Comparison of ENCODE assay signal across 8 mouse cellular contexts in the genomic region with DNA sequence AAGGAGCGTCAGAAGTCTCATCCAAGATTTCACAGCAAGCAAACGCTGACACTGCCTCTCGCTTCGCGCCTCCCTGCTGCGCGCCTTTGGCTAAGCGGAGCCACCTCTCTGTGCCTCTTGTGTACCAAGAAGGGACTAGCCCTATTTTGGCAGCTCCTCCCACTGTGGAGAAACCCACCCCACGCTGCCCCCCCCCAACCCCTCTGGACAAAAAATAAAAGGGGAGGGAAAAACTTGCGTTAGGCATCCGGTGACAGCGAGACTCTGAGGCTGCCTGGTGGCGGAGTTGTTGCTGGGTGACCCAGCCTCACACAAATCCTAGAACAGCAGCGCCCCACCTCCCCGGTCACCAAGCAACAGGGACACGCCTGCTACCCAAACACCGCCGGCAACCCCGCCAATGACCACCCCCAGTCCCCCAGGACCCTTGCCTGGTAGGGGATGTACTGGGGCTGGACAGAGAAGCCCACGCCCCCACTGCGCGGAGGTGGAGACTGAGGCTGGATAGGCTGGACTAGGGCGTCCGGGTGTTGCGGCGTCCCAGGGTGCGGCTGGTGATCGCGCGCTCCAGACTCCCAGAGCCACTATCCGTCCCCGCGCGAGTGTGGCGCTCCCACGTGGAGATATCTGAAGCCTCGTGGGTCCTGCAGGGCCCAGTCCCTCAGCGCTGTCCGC. TPM values are rescaled to one million over a fixed set of nuclear protein-coding genes. Genes with fewer than 3 reads are reported as not detected.
DNase-seq lines count a peak whose midpoint lies in the region; ATAC-seq lines count a peak whose summit lies in the region.

No protein-coding gene starts in this region.

- peak; percentile 74 for ATAC-seq in hindbrain, embryonic 16.5 days
- ATAC-seq in liver, embryonic 16.5 days (ENCODE audit: low read depth) = peak; percentile 70

- peak overlapping the region; percentile 99 for H3K4me2 ChIP-seq in hindbrain, embryonic 16.5 days (ENCODE audit: low read length)
- peak overlapping the region; percentile 83 for H3K4me2 ChIP-seq in liver, embryonic 16.5 days (ENCODE audit: low read depth, low read length)

- peak overlapping the region; percentile 70 for H3K9ac ChIP-seq in hindbrain, embryonic 16.5 days (ENCODE audit: low read depth, low read length)
- peak overlapping the region; percentile 35 for H3K9ac ChIP-seq in liver, embryonic 16.5 days (ENCODE audit: low read depth, low read length)

- peak overlapping the region; percentile 77 for H3K4me3 ChIP-seq in hindbrain, embryonic 16.5 days (ENCODE audit: low read length)
- peak overlapping the region; percentile 69 for H3K4me3 ChIP-seq in liver, embryonic 16.5 days (ENCODE audit: low read depth, low read length)

- H3K9me3 ChIP-seq in hindbrain, embryonic 16.5 days (ENCODE audit: control insufficient read depth, low read length) = no peaks in the 10 kb centered on the region
- no peaks in the 10 kb centered on the region for H3K9me3 ChIP-seq in liver, embryonic 16.5 days (replicated peaks; ENCODE audit: control insufficient read depth, low read length)

- peak overlapping the region; percentile 71 for H3K27ac ChIP-seq in hindbrain, embryonic 16.5 days (ENCODE audit: low read depth, low read length)
- no peak overlapping the region for H3K27ac ChIP-seq in liver, embryonic 16.5 days (ENCODE audit: low read length)

- no peaks in the 10 kb centered on the region for H3K27me3 ChIP-seq in hindbrain, embryonic 16.5 days (replicated peaks; ENCODE audit: control insufficient read depth, insufficient read depth, low read length)
- H3K27me3 ChIP-seq in liver, embryonic 16.5 days (ENCODE audit: control insufficient read depth, insufficient read depth, low read depth, low read length) = peaks cover 6% of the 10 kb centered on the region; the same call in 1 of the 2 replicates

- H3K36me3 ChIP-seq in hindbrain, embryonic 16.5 days (ENCODE audit: control insufficient read depth, insufficient read depth, low read length) = no peaks in the 10 kb centered on the region
- no peaks in the 10 kb centered on the region for H3K36me3 ChIP-seq in liver, embryonic 16.5 days (ENCODE audit: control insufficient read depth, insufficient read depth)

- DNase-seq in urinary bladder, postnatal 14 days (ENCODE audit: low spot score) = peak; percentile 59
- DNase-seq in urinary bladder, postnatal 10 days (ENCODE audit: low spot score) = no peak
- DNase-seq in cerebellum, postnatal 4 days (ENCODE audit: low spot score in 2 of 2) = peak; percentile 42 to 63
- peak; percentile 59 for DNase-seq in gastrocnemius, postnatal 10 days
- DNase-seq in natural killer cell, adult 2 months (ENCODE audit: low spot score in 2 of 2) = peak; percentile 84 to 90
- DNase-seq in thymus, adult 18-20 months = peak; percentile 72 to 81

- H3K4me1 ChIP-seq in hindbrain, embryonic 16.5 days (ENCODE audit: control insufficient read depth, insufficient read depth, low read depth, low read length) = peaks cover 29% of the 10 kb centered on the region
- H3K4me1 ChIP-seq in liver, embryonic 16.5 days (ENCODE audit: control insufficient read depth, low read depth, low read length) = peaks cover 27% of the 10 kb centered on the region

- under 1% methylated on average over 30 of the region's 39 CpGs for WGBS in hindbrain, embryonic 16.5 days
- 0% methylated on average over 39 of the region's 39 CpGs for WGBS in liver, embryonic 16.5 days (ENCODE audit: insufficient replicate concordance)

RNA-seq across cellular contexts. Expression of a gene that starts 6.9 kb away (rescaled TPM):
- total RNA-seq in gastrocnemius, postnatal 10 days (2021) = 1 to 10 TPM; 2.5 to 4.4 TPM
- polyA plus RNA-seq in hindbrain, embryonic 16.5 days (2015; fragmentation: Nextera tagmentation; extraction: Ambion mirVana) = 4.6 and 6.5 TPM in 2 replicates
- polyA plus RNA-seq in liver, embryonic 16.5 days (2015; fragmentation: Nextera tagmentation; extraction: Ambion mirVana) = 5.1 and 6.1 TPM in 2 replicates

RNA-seq across cellular contexts. Expression of a gene that starts 47.8 kb away (rescaled TPM):
- total RNA-seq in gastrocnemius, postnatal 10 days (2021) = under 1 TPM in 1 of 2 experiments, not detected in 1; 0.47 TPM
- not detected in 2 replicates for polyA plus RNA-seq in hindbrain, embryonic 16.5 days (2015; fragmentation: Nextera tagmentation; extraction: Ambion mirVana)
- polyA plus RNA-seq in liver, embryonic 16.5 days (2015; fragmentation: Nextera tagmentation; extraction: Ambion mirVana) = not detected in 2 replicates

RNA-seq across cellular contexts. Expression of a gene that starts 54.1 kb away (rescaled TPM):
- not detected for total RNA-seq in gastrocnemius, postnatal 10 days (2021)
- not detected in 2 replicates for polyA plus RNA-seq in hindbrain, embryonic 16.5 days (2015; fragmentation: Nextera tagmentation; extraction: Ambion mirVana)
- not detected in 2 replicates for polyA plus RNA-seq in liver, embryonic 16.5 days (2015; fragmentation: Nextera tagmentation; extraction: Ambion mirVana)
